Mouse (Mus musculus): ENCODE measurements around the gene Oas1e. TPM values are rescaled to one million over a fixed set of nuclear protein-coding genes. Genes with fewer than 3 reads are reported as not detected.

Oas1e gene
- polyA plus RNA-seq, 1 experiment: not detected

GRCm38 (mm10) chr5:120749688-120750087 is 45.6 kb downstream of the Oas1e start, which contains the start of gene Oas2:
Oas2 (minus strand) TSS chr5:120749853.
- no peak within 1 kb of the TSS for H3K4me3 ChIP-seq
- no peak for TF ChIP-seq SRF (IDR thresholded peaks at IDR 0.05; ENCODE audit: control insufficient read depth, insufficient read length, low read depth)
- TF ChIP-seq REST (IDR thresholded peaks at IDR 0.05; ENCODE audit: insufficient read depth, insufficient read length): no peak
- no peak for TF ChIP-seq USF1 (IDR thresholded peaks at IDR 0.05; ENCODE audit: low read depth)
- no peak for TF ChIP-seq TCF3 (IDR thresholded peaks at IDR 0.05; ENCODE audit: insufficient read length, low read depth)
- H3K4me2 ChIP-seq (ENCODE audit: low read depth): no peak within 1 kb of the TSS
- H3K27me3 ChIP-seq (ENCODE audit: control insufficient read depth, insufficient read depth, insufficient read length): peaks cover 15% of the 10 kb centered on the region
- no peaks in the 10 kb centered on the region for H3K36me3 ChIP-seq (ENCODE audit: control insufficient read depth, insufficient read depth)
- H3K79me2 ChIP-seq (ENCODE audit: control insufficient read depth, insufficient read depth): no peaks in the 10 kb centered on the region
- H3ac ChIP-seq (ENCODE audit: control insufficient read depth, insufficient read length): no peak within 1 kb of the TSS

- no peaks in the 10 kb centered on the region for H3K79me2 ChIP-seq (ENCODE audit: control insufficient read depth, insufficient read depth)
- no peak overlapping the region for H3ac ChIP-seq (ENCODE audit: control insufficient read depth, insufficient read length)
- TF ChIP-seq SRF (IDR thresholded peaks at IDR 0.05; ENCODE audit: control insufficient read depth, insufficient read length, low read depth) (no peak), MYOD1 (IDR thresholded peaks at IDR 0.05; ENCODE audit: control insufficient read depth in 1 of 3, insufficient read length in 2 of 3, low read depth in 2 of 3) (no peak), CEBPB (IDR thresholded peaks at IDR 0.05; ENCODE audit: insufficient read depth, poor library complexity, severe bottlenecking) (no peak), TCF12 (IDR thresholded peaks at IDR 0.05; ENCODE audit: insufficient read depth, poor library complexity, severe bottlenecking) (no peak), USF1 (IDR thresholded peaks at IDR 0.05; ENCODE audit: low read depth) (no peak), TCF3 (IDR thresholded peaks at IDR 0.05; ENCODE audit: insufficient read length, low read depth) (no peak), MAX (IDR thresholded peaks at IDR 0.05; ENCODE audit: low read depth) (no peak), POLR2AphosphoS2 (IDR thresholded peaks at IDR 0.05; ENCODE audit: insufficient read length, low read depth) (no peak), MYOG (IDR thresholded peaks at IDR 0.05; ENCODE audit: control insufficient read depth in 1 of 3, insufficient read depth in 1 of 3, insufficient read length in 2 of 3, low read depth in 2 of 3) (no peak), POLR2A (IDR thresholded peaks at IDR 0.05; ENCODE audit: insufficient read length, low read depth) (no peak), REST (IDR thresholded peaks at IDR 0.05; ENCODE audit: insufficient read depth, insufficient read length) (no peak), E2F4 (IDR thresholded peaks at IDR 0.05; ENCODE audit: insufficient read depth) (no peak)
- peaks cover 4% of the 10 kb centered on the region for H3K27me3 ChIP-seq (ENCODE audit: control insufficient read depth, insufficient read depth, insufficient read length)
- H3K4me2 ChIP-seq (ENCODE audit: low read depth): no peak overlapping the region
- no peak overlapping the region for H3K4me3 ChIP-seq
- H3K36me3 ChIP-seq (ENCODE audit: control insufficient read depth, insufficient read depth): no peaks in the 10 kb centered on the region
These were observed 48.9 kb downstream of the Oas1e start for GRCm38 (mm10) chr5:120746451-120746850.

GRCm38 (mm10) chr5:120742125-120742524 is 53.2 kb downstream of the Oas1e start:
- Histone ChIP-seq H3ac (ENCODE audit: control insufficient read depth, insufficient read length) (no peak overlapping the region), H3K27me3 (ENCODE audit: control insufficient read depth, insufficient read depth, insufficient read length) (peaks cover 21% of the 10 kb centered on the region), H3K36me3 (ENCODE audit: control insufficient read depth, insufficient read depth) (no peaks in the 10 kb centered on the region), H3K4me2 (ENCODE audit: low read depth) (no peak overlapping the region), H3K79me2 (ENCODE audit: control insufficient read depth, insufficient read depth) (no peaks in the 10 kb centered on the region), H3K4me3 (no peak overlapping the region)
- TF ChIP-seq USF1 (IDR thresholded peaks at IDR 0.05; ENCODE audit: low read depth): no peak
- no peak for TF ChIP-seq CEBPB (IDR thresholded peaks at IDR 0.05; ENCODE audit: insufficient read depth, poor library complexity, severe bottlenecking)
- TF ChIP-seq POLR2AphosphoS2 (IDR thresholded peaks at IDR 0.05; ENCODE audit: insufficient read length, low read depth): no peak
- no peak for TF ChIP-seq MAX (IDR thresholded peaks at IDR 0.05; ENCODE audit: low read depth)

Other genes with a start within 250 kb of the Oas1e start
- 88.7 TPM for gene Tpcn1, start 206.9 kb downstream of the Oas1e start, polyA plus RNA-seq (2012; fragmentation: generic; extraction: Trizol)
- gene Iqcd, start 206.5 kb downstream of the Oas1e start, polyA plus RNA-seq (2012; fragmentation: generic; extraction: Trizol): 0.91 TPM
- 14.7 TPM for gene Rita1, start 182.9 kb downstream of the Oas1e start, polyA plus RNA-seq (2012; fragmentation: generic; extraction: Trizol)
- gene Ddx54, start 182.8 kb downstream of the Oas1e start, polyA plus RNA-seq (2012; fragmentation: generic; extraction: Trizol): 56.3 TPM
- not detected for gene Cfap73, start 161.3 kb downstream of the Oas1e start, polyA plus RNA-seq (2012; fragmentation: generic; extraction: Trizol)
- gene Rasal1, start 146.7 kb downstream of the Oas1e start, polyA plus RNA-seq (2012; fragmentation: generic; extraction: Trizol): 0.01 TPM
- gene Dtx1, start 83.6 kb downstream of the Oas1e start, polyA plus RNA-seq (2012; fragmentation: generic; extraction: Trizol): not detected
- not detected for gene Oas2, start 45.7 kb downstream of the Oas1e start, polyA plus RNA-seq (2012; fragmentation: generic; extraction: Trizol)
- 0.01 TPM for gene Oas3, start 17.9 kb downstream of the Oas1e start, polyA plus RNA-seq (2012; fragmentation: generic; extraction: Trizol)
- 0.01 TPM for gene Oas1c, start 17.0 kb upstream of the Oas1e start, polyA plus RNA-seq (2012; fragmentation: generic; extraction: Trizol)
- gene Oas1f, start 51.8 kb upstream of the Oas1e start, polyA plus RNA-seq (2012; fragmentation: generic; extraction: Trizol): not detected
- not detected for gene Oas1h, start 65.9 kb upstream of the Oas1e start, polyA plus RNA-seq (2012; fragmentation: generic; extraction: Trizol)
- not detected for gene Oas1g, start 92.1 kb upstream of the Oas1e start, polyA plus RNA-seq (2012; fragmentation: generic; extraction: Trizol)
- 0.06 TPM for gene Oas1a, start 112.0 kb upstream of the Oas1e start, polyA plus RNA-seq (2012; fragmentation: generic; extraction: Trizol)
- not detected for gene Oas1d, start 119.0 kb upstream of the Oas1e start, polyA plus RNA-seq (2012; fragmentation: generic; extraction: Trizol)
- gene Rph3a, start 214.6 kb upstream of the Oas1e start, polyA plus RNA-seq (2012; fragmentation: generic; extraction: Trizol): 0.05 TPM